Mouse (Mus musculus) kidney, postnatal 4 days (tissue): Measurements from ENCODE around the gene H2-Oa.

Source experiments
- DNase-seq, 2 experiments: peaks; one replicate each; pipeline ENCODE4 v3.0.0; 2021; ENCODE audit warnings: mixed read lengths in 2 of 2

Gene H2-Oa

DNA sequence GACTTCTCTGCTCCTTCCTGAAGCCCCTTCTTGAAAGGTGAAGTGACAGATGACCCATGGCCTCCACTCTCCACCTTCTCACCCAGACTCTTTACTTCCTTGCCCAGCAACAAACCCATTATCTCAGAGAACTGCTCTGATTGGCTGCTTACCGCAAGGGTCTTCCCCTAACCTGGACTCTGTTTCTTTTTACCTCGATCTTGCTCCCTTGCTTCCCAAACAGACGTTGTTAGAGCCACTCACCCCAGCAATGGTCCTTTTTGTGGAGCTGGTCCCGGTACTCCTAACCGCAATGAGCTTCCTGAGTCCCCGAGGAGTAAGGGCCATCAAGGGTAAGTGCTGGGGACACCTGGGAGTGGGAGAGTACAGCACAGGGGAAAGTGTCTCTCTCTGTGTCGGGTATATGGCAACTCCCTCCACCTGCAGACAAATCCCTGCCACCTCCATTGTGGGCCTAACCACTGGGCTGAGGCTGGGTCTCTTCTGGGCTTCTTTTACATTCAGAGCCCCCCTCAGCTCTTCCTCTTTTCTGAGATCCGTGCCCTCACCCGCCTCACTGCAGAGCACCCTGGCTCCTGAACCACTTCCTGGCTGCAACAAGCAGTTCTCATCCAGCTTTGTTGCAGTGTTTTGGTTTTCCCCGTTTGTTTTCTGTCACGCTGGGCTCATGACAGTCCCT, at the start of gene H2-Oa:
Gene H2-Oa (plus strand): TSS at position 144 of the 679 bp plus-strand sequence.
- DNase-seq: no peak

- DNase-seq: no peak
These were observed 46.2 kb upstream of the H2-Oa start for GRCm38 (mm10) chr17:34045941-34046340.

DNA sequence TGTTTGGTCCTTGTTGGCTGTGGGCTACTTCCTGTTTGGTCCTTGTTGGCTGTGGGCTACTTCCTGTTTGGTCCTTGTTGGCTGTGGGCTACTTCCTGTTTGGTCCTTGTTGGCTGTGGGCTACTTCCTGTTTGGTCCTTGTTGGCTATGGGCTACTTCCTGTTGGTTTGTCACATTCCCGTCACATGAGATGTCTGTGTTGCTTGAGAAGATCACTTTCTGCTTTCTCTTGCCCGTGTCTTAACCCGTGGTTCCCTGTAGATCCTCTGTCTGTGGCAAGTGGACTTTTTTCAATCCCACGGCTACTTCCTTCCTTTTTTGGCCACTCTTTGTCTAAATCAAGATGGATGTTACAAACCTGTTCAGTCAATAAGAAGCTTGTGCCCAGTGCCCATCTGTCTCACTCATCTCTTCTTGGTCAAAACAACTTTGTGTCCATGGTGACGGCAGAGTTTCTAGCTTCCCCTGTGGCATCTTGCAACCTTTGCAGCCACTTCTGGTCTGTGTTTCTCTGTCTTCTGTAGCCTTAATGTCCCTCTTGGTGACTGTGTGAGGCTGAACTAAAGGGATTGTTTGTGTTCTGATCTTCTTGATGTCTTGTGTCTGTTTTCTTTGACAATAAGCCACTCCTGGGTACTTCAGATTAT, 44.6 kb upstream of the H2-Oa start:
- no peak for DNase-seq

DNA sequence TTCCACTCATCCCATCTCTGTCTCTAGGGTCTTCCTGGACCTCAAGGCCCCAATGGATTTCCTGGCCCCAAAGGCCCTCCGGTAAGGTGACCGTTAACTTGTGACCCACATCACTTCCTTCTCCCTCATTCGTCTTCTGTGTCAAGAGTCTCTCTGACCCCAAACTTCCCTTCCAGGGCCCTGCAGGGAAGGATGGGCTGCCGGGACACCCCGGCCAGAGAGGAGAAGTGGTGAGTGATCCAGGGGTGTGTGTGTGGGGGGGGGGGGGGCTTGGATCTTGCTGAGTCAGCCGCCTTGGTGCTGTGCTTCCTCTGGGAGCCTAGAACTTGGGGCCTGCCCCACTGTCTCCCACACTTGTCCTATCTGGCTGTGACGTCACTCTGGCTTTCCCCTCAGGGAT, 34.9 kb upstream of the H2-Oa start:
- no peak for DNase-seq

DNA sequence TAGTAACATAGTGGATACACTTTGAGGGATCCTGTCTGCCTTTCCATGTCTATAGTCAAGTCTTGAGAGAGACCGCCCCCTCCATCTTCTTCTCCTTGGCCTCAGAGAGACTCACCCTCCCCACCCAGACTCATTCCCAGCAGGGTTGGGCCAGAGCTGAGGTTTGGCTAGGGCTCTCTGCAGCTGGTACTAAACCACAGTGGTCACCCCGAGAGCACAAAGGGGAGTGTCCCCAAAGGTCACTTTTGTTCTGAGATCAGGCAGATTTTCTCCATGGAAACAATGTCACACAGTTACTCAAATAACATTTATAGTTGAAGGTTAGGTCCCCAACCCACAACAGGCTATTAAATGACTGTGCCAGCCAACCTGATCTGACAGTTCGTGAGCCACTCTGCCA, 23.3 kb upstream of the H2-Oa start:
- no peak for DNase-seq

DNA sequence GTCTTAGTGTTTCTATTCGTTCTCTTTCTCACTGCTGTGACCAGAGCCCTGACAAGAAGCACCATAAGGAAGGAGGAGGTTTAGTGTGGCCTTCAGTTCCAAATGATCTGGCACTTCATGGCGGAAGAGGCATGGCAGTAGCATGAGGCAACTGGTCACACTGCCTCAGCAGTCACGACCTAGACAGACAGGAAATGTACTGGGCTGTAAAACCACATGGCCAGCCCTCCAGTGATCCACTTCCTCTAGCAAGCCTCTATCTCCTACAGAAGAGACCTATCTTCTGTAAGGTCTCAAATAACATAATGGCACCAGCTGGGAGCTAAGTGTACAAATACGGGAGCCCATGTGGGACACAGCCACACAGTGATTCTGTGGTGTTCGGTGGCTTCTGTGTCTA, 20.0 kb upstream of the H2-Oa start:
- no peak for DNase-seq

- DNase-seq: peak; percentile 85 to 86
These were observed 16.9 kb upstream of the H2-Oa start for GRCm38 (mm10) chr17:34075271-34075670.

- peak; percentile 83 to 86 for DNase-seq
These were observed 14.6 kb upstream of the H2-Oa start for GRCm38 (mm10) chr17:34077549-34077948.

GRCm38 (mm10) chr17:34078148-34078547, 14.0 kb upstream of the H2-Oa start:
- peak in 1 of 2 experiments; percentile 10 for DNase-seq

DNA sequence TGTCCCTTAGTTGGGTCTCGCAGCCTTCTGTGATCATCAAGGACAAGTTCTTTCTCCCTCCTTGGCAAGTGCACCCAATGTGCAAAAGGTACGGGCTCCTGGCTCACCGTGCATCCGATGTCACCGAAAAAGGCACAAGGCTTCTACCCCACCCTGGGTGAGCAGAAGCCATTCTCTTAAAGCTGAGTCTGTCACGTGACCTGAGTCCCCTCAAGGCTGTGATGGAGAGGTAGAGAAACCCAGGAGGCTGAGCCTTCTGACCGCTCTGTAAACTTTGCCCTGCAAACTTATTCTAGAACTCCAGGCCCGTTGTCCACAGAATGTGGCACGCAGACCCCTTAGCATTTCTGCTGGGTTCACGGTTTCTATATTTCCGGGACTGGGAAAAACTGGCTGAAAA, 13.1 kb upstream of the H2-Oa start:
- no peak for DNase-seq

DNA sequence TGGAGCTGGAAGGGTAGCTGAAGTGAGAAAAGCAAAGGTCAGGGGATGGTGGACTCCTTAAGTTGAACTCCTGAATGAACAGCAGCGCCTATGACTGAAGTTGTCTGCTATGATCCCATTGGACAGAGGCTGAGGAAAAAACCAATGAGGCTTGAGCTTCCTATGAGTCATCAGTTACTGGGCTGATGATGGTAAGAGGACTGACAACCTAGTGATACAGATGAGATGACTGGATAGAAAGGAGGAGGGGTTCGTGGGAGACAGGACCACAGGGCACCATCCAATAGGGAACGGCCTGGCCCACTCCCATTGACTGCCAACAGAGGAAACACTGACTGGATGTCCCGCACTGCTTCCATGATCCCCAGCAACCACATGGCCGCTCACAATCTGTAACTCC, 12.5 kb upstream of the H2-Oa start:
- peak in 1 of 2 experiments; percentile 26 for DNase-seq

- no peak for DNase-seq
These were observed 9.0 kb upstream of the H2-Oa start for GRCm38 (mm10) chr17:34083104-34083503.

DNA sequence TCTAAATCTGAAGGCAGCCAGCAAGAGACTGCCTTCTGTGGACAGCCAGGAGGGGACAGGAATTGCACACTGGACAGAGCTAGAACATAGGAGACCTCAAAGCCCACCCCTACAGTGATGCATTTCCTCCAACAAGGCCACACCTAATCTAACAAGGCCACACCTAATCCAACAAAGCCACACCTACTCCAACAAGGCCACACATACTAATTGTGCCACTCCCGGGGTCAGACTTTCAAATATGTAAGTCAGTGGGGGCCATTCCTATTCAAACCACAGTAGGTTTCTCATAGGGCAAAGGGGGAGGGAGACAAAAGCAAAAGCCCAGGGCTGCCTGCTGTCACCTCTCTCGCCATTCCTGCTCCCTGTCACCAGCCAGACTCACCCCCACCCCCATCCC, 4.8 kb upstream of the H2-Oa start:
- DNase-seq: no peak

DNA sequence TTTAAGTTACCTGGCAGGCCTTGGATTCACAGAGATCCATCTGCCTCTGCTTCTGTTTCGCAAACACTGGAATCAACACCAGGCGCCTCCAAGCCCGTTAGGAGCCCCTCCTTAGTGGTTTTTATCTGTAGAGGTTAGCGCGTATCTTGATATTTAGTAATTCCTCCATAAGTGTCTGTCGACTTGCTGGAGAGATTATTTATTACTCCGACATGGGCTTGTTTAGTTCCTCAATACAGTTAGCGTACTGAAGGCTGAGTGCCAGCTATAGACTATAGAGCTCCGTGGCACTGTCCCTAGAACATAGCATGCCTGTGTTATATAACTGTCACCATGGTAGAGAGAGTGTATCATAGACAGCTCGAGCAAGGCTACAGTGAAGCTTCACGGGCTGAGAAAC, 4.0 kb upstream of the H2-Oa start:
- DNase-seq: no peak

- peak; percentile 51 to 65 for DNase-seq
These were observed 1.2 kb upstream of the H2-Oa start for GRCm38 (mm10) chr17:34090923-34091322.

GRCm38 (mm10) chr17:34093199-34093874, 1.2 kb downstream of the H2-Oa start:
- DNase-seq: peak; percentile 86 to 88

GRCm38 (mm10) chr17:34094283-34095035, 2.3 kb downstream of the H2-Oa start:
- no peak for DNase-seq

GRCm38 (mm10) chr17:34096497-34097010, 4.4 kb downstream of the H2-Oa start:
- DNase-seq: no peak

DNA sequence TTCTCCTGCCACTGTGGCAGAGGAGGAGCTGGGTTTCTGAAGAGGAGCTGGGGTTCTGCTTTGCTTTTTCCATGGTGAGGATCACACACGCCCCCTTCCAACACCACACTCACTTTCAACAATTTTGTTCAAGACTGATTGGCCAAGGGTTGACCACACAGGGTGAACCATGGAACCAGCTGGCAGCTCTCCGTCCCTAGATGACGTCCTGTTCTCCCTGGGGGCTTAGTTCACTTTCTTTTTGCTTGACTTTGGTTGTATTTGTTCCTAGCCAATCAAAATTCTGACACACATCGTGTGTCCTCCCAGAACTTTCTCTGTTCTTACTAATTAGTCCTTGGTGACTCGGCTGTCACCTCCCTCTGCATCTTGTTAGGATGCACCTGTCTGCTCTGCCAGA, 5.1 kb downstream of the H2-Oa start:
- DNase-seq: no peak

GRCm38 (mm10) chr17:34098709-34099479, 6.8 kb downstream of the H2-Oa start:
- no peak for DNase-seq

GRCm38 (mm10) chr17:34099531-34099930, 7.4 kb downstream of the H2-Oa start:
- peak; percentile 56 to 71 for DNase-seq

GRCm38 (mm10) chr17:34101185-34101584, 9.0 kb downstream of the H2-Oa start:
- no peak for DNase-seq
